ENCODE assay signal across 35 mouse cellular contexts in the genomic region with DNA sequence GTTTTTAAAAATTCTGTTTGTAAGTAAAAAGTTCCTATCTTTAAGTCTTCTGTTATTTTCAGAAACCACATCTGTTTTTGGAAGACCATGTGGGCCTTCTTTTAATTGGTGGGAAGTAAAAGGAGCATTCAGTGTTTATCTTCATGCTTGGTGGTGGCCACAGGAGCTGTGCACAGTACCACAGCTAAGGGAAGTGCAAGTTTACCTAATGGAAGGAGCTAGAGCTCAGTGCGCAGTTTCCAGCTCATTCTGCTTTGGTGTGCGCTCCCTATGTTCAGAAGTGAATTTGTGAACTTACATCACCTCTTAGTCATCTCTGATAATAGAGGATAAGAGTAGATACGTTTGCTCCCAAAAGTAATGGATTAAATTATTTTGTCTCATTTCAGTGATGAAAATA. TPM values are rescaled to one million over a fixed set of nuclear protein-coding genes. Genes with fewer than 3 reads are reported as not detected.
A peak's percentile ranks its signal among the peaks of the same experiment; 100 is the strongest.
DNase-seq lines count a peak whose midpoint lies in the region; ATAC-seq lines count a peak whose summit lies in the region.
"Had no signal": no experiment of that assay in that cellular context is flagged by ENCODE, and none has a peak within 500 bp of the region (broad histone marks: within the 10 kb centered on the region; RNA-seq: fewer than 3 reads in every experiment).

No protein-coding gene starts in this region.

- 72% methylated on average over 3 of the region's 3 CpGs for WGBS in intestine, embryonic 16.5 days
- 71% methylated on average over 3 of the region's 3 CpGs for WGBS in stomach, embryonic 15.5 days
- 87% methylated on average over 3 of the region's 3 CpGs for WGBS in midbrain, embryonic 16.5 days

- H3K4me2 ChIP-seq in intestine, embryonic 16.5 days (ENCODE audit: low read depth, low read length) = no peak overlapping the region
- no peak overlapping the region for H3K4me2 ChIP-seq in stomach, embryonic 15.5 days
- H3K4me2 ChIP-seq in midbrain, embryonic 16.5 days (ENCODE audit: low read length) = no peak overlapping the region
- H3K4me2 ChIP-seq: forebrain, embryonic 13.5 days; heart, embryonic 13.5 days; hindbrain, embryonic 14.5 days had no signal

- no peaks in the 10 kb centered on the region for H3K27me3 ChIP-seq in intestine, embryonic 16.5 days (replicated peaks; ENCODE audit: control insufficient read depth, insufficient read depth, low read length)
- H3K27me3 ChIP-seq in stomach, embryonic 15.5 days (replicated peaks) = no peaks in the 10 kb centered on the region
- H3K27me3 ChIP-seq in midbrain, embryonic 16.5 days (ENCODE audit: control insufficient read depth, insufficient read depth, low read depth, low read length) = no peaks in the 10 kb centered on the region
- H3K27me3 ChIP-seq: CH12.LX; forebrain, embryonic 13.5 days; heart, embryonic 13.5 days; Patski had no signal

- H3K9me3 ChIP-seq in intestine, embryonic 16.5 days (ENCODE audit: control insufficient read depth, low read length) = no peaks in the 10 kb centered on the region
- H3K9me3 ChIP-seq in stomach, embryonic 15.5 days = no peaks in the 10 kb centered on the region
- no peaks in the 10 kb centered on the region for H3K9me3 ChIP-seq in midbrain, embryonic 16.5 days (replicated peaks; ENCODE audit: control insufficient read depth, low read length, poor library complexity, severe bottlenecking)
- H3K9me3 ChIP-seq: forebrain, embryonic 10.5 days; forebrain, embryonic 13.5 days; G1E; heart, embryonic 10.5 days; heart, embryonic 13.5 days had no signal

- H3K9ac ChIP-seq in intestine, embryonic 16.5 days (ENCODE audit: low read depth, low read length) = no peak overlapping the region
- no peak overlapping the region for H3K9ac ChIP-seq in stomach, embryonic 15.5 days
- H3K9ac ChIP-seq in midbrain, embryonic 16.5 days (ENCODE audit: low read depth, low read length) = no peak overlapping the region
- H3K9ac ChIP-seq: forebrain, embryonic 13.5 days; heart, embryonic 13.5 days; hindbrain, embryonic 14.5 days had no signal

- no peak overlapping the region for H3K4me3 ChIP-seq in intestine, embryonic 16.5 days (ENCODE audit: low read length)
- no peak overlapping the region for H3K4me3 ChIP-seq in stomach, embryonic 15.5 days (replicated peaks)
- no peak overlapping the region for H3K4me3 ChIP-seq in midbrain, embryonic 16.5 days (ENCODE audit: low read depth, low read length)
- H3K4me3 ChIP-seq: forebrain, embryonic 10.5 days; forebrain, embryonic 13.5 days; heart, adult 2 months; heart, embryonic 10.5 days; heart, embryonic 13.5 days had no signal

- ATAC-seq in common myeloid progenitor, adult 5-6 weeks (replicated peaks; ENCODE audit: low read depth, poor library complexity, severe bottlenecking) = 0 out of 2 replicates have a peak, but pooled peaks have one; percentile 32
- ATAC-seq in intestine, embryonic 16.5 days = peak; percentile 86
- peak; percentile 71 for ATAC-seq in stomach, embryonic 15.5 days (ENCODE audit: insufficient read depth, low FRiP score, low read depth)
- no peak for ATAC-seq in midbrain, embryonic 16.5 days
- ATAC-seq: forebrain, embryonic 13.5 days; forebrain, embryonic 16.5 days; hindbrain, postnatal 0 days; Patski had no signal

- H3K4me1 ChIP-seq in intestine, embryonic 16.5 days (ENCODE audit: control insufficient read depth, insufficient read depth, low read length) = no peaks in the 10 kb centered on the region
- H3K4me1 ChIP-seq in stomach, embryonic 15.5 days = no peaks in the 10 kb centered on the region
- H3K4me1 ChIP-seq in midbrain, embryonic 16.5 days (ENCODE audit: control insufficient read depth, insufficient read depth, low read length) = no peaks in the 10 kb centered on the region
- H3K4me1 ChIP-seq: forebrain, embryonic 10.5 days; forebrain, embryonic 13.5 days; heart, embryonic 10.5 days; heart, embryonic 13.5 days had no signal

- no peak overlapping the region for H3K27ac ChIP-seq in intestine, embryonic 16.5 days (ENCODE audit: low read length)
- no peak overlapping the region; the same call in 1 of the 2 replicates for H3K27ac ChIP-seq in stomach, embryonic 15.5 days
- no peak overlapping the region for H3K27ac ChIP-seq in midbrain, embryonic 16.5 days (ENCODE audit: low read length)
- H3K27ac ChIP-seq: forebrain, embryonic 10.5 days; forebrain, embryonic 13.5 days; heart, adult 2 months; heart, embryonic 10.5 days; heart, embryonic 13.5 days; hindbrain, embryonic 14.5 days; hindbrain, postnatal 0 days had no signal

- no peak for DNase-seq in layer of hippocampus, postnatal 10 days (ENCODE audit: low spot score in 2 of 2)
- DNase-seq in adipocyte (ENCODE audit: low spot score) = no peak
- DNase-seq: adrenal gland, adult 2 months; adrenal gland, postnatal 14 days; B cell, adult 2 months; cerebellum, adult 11 months; cerebellum, adult 8-10 months; cerebellum, postnatal 10 days; cerebellum, postnatal 36 days; gastrocnemius, postnatal 10 days; gastrocnemius, postnatal 36 days; heart, adult 2 months; heart, postnatal 14 days; heart, postnatal 4 days had no signal

- H3K36me3 ChIP-seq in intestine, embryonic 16.5 days (ENCODE audit: control insufficient read depth, insufficient read depth, low read length) = no peaks in the 10 kb centered on the region
- H3K36me3 ChIP-seq in stomach, embryonic 15.5 days = no peaks in the 10 kb centered on the region
- H3K36me3 ChIP-seq in midbrain, embryonic 16.5 days (ENCODE audit: control insufficient read depth, insufficient read depth, low read length) = no peaks in the 10 kb centered on the region
- H3K36me3 ChIP-seq: forebrain, embryonic 10.5 days; G1E; heart, embryonic 10.5 days; heart, embryonic 13.5 days had no signal

RNA-seq across cellular contexts. Expression of a gene that starts 40.2 kb away (rescaled TPM):
- total RNA-seq in common myeloid progenitor, adult 5-6 weeks (2017) = not detected in 2 replicates
- not detected in 2 replicates for polyA plus RNA-seq in intestine, embryonic 16.5 days (2015; fragmentation: Nextera tagmentation; extraction: Ambion mirVana)
- polyA plus RNA-seq in stomach, embryonic 15.5 days (2015; fragmentation: Nextera tagmentation; extraction: Ambion mirVana) = not detected in 2 replicates
- not detected for total RNA-seq in layer of hippocampus, postnatal 10 days (2021)
- polyA plus RNA-seq in midbrain, embryonic 16.5 days (2015; fragmentation: Nextera tagmentation; extraction: Ambion mirVana) = not detected in 2 replicates
- total RNA-seq: adrenal gland, adult 2 months; adrenal gland, postnatal 14 days; adrenal gland, postnatal 4 days; gastrocnemius, adult 18-20 months; gastrocnemius, postnatal 10 days; gastrocnemius, postnatal 36 days; granulocyte monocyte progenitor cell, adult 5-6 weeks; heart, adult 2 months; heart, postnatal 14 days; heart, postnatal 4 days; hindbrain, postnatal 0 days had no signal
- polyA plus RNA-seq: adrenal gland, adult 2 months; embryonic facial prominence, embryonic 11.5 days; embryonic facial prominence, embryonic 14.5 days; forebrain, embryonic 10.5 days; forebrain, embryonic 13.5 days; G1E; heart, adult 2 months; heart, embryonic 10.5 days; heart, embryonic 13.5 days; heart, embryonic 16.5 days; hindbrain, embryonic 11.5 days; hindbrain, embryonic 14.5 days; hindbrain, postnatal 0 days; Patski had no signal
